Mouse (Mus musculus) cortical plate, adult 2 months (tissue): ENCODE measurements around the gene Samd5.

Experiments used
- CTCF ChIP-seq: fragments of 200-500 bp; IDR thresholded peaks from 2 replicates; pipeline ENCODE4 v1.5.1; 2011; ENCODE audit warnings: mild to moderate bottlenecking, control low read depth, low read length; ENCODE audit not compliant: insufficient read depth; ENCODE audit errors: extremely low read depth
- POLR2A ChIP-seq: fragments of 200-500 bp; IDR thresholded peaks from 2 replicates; pipeline ENCODE4 v1.6.1; 2011; ENCODE audit warnings: mild to moderate bottlenecking, low read length, control low read depth; ENCODE audit not compliant: insufficient read depth; ENCODE audit errors: extremely low read depth

DNA sequence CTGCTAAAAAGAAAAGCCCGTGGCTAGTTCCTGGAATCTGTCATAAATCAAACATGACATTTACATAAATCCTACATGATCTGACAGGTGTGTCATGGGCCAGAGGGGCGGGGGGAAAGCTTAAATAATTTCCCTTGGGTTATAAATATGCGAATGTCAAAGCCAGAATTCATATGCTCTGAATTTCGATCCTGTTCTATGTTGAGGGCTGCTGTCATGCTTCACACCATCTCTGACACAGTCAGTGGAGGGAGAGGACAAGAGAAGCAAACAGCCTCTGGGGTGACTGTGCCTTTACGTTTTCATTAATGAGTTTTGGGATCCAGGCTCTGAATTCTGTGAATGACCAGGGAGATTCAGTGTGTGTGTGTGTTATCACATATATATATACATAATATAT, 45.0 kb upstream of the Samd5 start:
- TF ChIP-seq CTCF = no peak
- TF ChIP-seq POLR2A = no peak
